Mouse (Mus musculus): ENCODE data around the gene Chmp4b.

The Chmp4b gene

GRCm38 (mm10) chr2:154682712-154683111 is 31.2 kb downstream of the Chmp4b start:
- no peak for DNase-seq (ENCODE audit: low read depth)

DNA sequence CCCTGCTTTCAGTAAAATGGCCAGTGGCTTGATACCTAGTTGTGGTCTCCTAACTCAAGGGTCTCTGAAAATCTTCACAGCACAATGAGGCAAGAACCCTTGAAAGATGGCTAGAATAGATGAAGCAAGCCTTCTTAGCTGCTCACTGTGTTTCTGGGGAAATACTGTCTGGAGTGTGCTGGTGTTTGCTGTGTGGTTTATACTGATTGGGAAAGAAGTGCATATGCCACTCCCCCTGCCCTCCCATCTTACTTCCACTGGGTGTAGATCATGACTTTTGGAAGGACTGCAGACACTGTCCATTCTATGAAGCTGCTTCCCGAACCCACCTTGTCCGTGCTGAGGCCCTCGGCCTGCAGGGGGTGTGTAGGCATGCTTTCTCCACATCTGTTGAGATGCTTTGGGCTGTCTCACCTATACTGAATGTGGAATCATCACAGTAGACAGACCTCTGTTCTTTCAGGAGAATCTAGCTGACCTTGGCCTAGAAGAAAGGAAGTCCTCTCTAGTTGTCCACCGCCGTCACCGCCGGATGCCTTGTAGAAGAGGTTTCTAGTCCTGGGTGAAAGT is 33.5 kb downstream of the Chmp4b start:
- no peak for DNase-seq (ENCODE audit: low read depth)

DNA sequence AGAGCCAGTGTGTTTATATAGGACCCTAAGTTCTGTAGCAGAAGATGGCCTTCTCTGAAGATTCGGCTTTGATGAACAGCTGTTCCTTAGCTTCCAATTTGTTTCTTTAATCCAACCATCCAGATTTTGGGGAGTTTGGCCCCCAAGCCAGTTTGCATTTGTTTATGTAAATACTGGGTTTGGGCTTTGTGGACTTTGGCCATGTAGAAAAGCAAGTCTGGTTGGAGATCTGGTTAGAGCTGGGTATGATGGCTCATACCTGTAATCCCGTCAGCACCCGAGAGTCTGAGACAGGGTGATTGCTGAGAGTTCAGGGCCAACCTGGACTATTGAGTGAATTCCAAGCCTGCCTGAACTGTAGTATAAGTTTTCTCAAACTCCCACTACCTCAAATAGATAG is 34.3 kb downstream of the Chmp4b start:
- no peak for DNase-seq (ENCODE audit: low read depth)

GRCm38 (mm10) chr2:154686819-154687218 is 35.3 kb downstream of the Chmp4b start:
- DNase-seq (ENCODE audit: low read depth) = no peak

GRCm38 (mm10) chr2:154689391-154689790 is 37.9 kb downstream of the Chmp4b start:
- DNase-seq (ENCODE audit: low read depth) = no peak

- DNase-seq (ENCODE audit: low read depth) = no peak
These were observed 39.5 kb downstream of the Chmp4b start for GRCm38 (mm10) chr2:154690959-154691358.

GRCm38 (mm10) chr2:154693186-154693940 is 41.9 kb downstream of the Chmp4b start:
- no peak for DNase-seq (ENCODE audit: low read depth)

GRCm38 (mm10) chr2:154693941-154694256 is 42.4 kb downstream of the Chmp4b start:
- DNase-seq (ENCODE audit: low read depth) = no peak

DNA sequence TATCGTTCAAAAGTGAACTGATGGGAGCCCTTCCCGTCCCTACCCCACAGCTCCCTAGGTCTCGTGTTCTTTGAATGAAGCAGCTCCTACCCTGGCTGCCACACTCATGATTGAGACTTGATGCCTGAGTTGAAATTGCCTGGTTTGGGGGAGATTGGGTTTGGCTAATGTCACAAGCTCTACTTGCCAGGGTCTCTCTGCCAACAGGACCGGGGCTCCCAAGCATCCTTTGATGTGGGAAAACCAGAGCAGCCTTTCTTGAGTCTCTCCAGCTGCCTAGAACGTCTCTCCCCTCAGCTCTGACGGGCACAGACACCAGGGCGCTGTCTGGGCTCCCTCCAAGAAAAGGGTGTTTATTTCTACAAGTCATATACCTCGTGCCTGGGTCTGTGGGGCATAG is 44.2 kb downstream of the Chmp4b start:
- no peak for DNase-seq (ENCODE audit: low read depth)

DNA sequence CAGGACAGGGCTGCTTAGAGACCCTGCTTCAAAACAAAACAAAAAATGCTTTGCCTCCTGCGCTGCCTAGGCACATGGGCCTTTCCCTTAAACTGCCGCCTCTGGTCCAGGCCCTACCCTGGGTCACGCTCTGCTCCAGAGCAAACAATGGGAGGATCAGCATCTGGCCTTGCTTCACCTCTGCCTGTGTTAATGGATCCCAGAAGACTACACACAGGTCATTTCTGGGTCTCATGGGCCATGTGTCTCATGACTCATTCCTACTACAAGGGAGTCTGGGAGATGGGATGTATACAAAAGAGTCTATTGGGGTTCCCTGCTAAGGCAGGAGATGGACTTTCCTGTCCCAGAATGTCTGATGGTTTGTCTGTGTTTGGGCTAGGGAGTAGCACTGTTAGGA is 45.2 kb downstream of the Chmp4b start:
- no peak for DNase-seq (ENCODE audit: low read depth)

DNA sequence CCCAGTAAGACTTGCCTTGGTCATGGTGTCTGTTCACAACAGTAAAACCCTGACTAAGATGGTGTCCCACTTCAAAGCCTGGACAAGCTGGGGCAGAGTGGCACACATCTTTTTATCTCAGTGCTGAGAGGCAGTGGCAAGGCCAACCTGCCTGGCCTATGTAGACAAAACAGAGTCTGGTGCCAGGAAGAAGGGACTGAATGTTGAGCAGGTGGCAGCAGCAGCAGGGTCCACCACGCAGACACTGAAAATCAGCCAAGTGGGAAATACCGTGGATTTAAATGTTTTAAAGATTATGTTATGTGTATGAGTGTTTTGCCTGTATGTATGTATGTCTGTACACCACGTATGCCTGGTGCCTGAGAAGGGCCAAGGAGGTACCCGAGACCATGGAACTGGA is 47.9 kb downstream of the Chmp4b start:
- DNase-seq (ENCODE audit: low read depth) = no peak

- no peak for DNase-seq (ENCODE audit: low read depth)
These were observed 48.7 kb downstream of the Chmp4b start for GRCm38 (mm10) chr2:154700177-154700576.

DNA sequence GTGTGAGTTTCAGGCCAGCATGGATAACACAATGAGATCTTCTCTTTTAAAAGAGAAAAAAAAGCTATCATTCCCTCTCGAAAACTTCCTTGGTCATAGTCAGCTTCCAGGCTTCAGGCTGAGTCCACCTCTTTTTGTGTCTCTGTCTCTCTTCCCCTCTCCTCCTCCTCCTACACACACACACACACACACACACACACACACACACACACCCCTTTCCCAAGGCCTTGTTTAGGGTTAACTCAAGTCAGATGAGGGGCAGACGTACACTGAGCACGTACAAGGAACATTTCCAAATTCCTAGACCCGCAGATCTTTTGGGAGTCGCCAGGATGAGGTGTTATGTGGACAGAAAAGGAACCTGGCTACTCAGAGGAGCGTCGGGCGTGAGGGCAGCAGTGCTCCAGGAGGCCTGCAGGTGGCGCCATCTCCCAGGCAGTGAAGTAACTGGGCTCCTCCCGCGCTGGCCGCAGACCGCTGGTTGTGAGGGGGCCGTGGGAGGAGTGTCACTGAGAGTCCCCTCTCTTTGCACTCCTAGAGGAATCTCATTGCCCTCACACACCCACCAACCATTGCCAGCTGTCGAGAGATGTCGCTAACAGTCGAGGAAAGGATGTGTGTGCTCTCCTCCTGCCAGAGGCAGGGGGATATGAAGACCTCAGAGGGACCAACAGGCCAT is 51.3 kb downstream of the Chmp4b start:
- peak; percentile 73 for DNase-seq (ENCODE audit: low read depth)

DNA sequence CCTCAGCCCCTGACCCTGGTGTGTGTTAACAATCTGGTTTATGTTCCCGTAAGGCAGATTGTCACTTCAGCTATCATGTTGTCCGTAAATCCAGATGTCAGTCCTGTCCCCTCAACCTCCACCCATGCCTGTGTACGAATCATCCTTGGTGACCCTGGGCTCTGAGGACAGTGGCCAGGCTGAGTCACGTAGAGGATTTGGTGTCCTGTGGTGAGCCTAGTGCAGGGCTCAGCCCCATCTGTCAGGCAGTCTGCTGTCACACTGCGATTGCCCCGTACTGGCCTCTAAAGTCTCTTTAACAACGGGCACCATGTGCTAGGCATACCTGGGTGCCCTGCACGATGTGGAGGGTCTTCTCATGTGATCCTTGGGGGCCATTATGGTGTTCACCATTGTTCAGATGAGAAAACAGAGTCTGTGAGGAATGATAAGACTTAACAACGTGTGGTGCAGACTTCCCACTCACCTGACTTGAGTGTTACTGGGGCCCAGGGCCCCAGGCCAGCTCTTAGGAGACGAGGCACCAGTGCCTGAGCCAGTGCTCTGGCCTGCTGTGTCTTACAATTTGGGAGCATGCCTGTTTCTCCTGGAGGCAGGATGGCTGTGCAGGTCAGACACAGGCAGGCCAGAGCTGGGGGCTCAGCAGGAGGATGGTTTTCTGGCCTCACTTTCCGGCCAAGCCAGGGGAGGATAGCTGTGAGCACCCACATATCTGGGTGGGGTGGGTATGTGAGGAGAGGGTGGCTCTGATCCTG is 55.2 kb downstream of the Chmp4b start:
- DNase-seq (ENCODE audit: low read depth) = no peak

DNA sequence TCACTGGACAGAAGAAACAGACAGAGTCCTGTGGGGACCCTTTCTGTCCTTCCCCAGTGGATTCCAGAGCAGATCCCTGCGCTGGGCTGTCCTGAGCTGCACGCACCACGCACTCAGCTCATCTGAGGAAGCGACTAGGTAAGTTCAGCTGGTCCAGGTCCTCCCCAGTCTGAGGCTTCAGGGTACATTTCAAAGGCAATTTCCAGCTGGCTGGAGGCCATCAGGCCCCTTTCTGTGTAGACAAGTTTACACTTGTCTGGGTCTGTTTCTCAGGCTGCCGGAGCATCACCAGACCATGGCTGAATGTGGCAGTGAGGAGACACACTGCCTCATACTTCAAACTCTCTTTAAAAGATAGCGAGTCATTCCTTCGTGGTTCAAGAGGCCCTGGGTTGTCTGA is 55.8 kb downstream of the Chmp4b start:
- DNase-seq (ENCODE audit: low read depth) = no peak

- no peak for DNase-seq (ENCODE audit: low read depth)
These were observed 56.4 kb downstream of the Chmp4b start for GRCm38 (mm10) chr2:154707830-154708385.

DNA sequence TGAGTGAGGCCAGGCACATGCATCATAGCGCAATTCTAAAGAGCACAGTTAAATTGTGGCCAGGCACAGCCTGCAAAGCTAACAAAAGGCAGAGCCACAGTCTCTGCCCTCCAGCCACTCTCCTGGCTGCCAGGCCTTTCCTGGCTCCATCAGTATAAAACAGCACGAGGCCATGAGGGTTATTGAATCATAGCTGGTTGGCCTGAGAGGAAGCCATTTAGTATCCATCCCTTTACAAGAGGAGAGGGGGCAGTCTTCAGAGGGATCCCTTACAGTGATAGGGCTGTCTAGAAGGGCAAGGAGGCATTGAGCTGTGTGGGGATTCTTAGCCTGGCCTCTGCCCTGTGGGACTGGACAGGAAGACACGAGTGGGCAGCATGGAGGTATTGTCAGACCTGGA is 60.2 kb downstream of the Chmp4b start:
- DNase-seq (ENCODE audit: low read depth) = no peak

DNA sequence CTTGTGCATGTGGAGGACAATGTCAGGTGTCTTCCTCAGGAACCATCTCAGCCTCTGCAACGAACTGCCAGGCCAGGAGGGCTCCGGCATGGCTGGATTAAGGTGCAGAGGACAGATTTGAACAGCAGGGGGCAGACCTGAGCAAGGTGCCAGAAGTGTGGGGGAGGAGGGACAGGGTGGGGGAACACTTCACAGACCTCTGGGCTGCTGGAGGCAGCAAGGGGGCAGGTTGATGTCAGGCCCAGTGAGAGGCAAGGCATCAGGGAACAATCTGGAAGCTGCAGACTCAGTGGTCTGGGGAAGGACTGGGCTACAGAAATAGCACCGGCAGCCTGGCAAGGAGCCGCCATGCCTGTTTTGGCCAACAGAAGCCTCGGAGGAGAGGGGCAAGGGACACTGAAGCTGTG is 60.8 kb downstream of the Chmp4b start:
- DNase-seq (ENCODE audit: low read depth) = peak; percentile 76

DNA sequence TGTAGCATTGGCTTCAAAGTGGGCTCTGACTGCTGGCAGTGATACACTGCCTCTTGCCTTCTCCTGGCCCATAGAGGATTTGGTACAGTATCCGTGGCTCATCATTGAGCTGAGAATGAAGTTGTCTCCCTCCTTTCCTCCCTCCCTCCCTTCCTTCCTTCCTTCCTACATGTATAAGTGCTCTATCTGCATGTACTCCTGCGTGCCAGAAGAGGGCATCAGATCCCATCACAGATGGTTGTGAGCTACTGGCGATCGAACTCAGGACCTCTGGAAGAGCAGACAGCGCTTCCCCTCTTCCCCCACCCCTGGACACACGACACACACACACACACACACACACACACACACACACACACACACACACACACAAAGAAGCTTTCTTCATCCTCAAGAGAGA is 61.6 kb downstream of the Chmp4b start:
- peak; percentile 49 for DNase-seq (ENCODE audit: low read depth)

GRCm38 (mm10) chr2:154713964-154714363 is 62.5 kb downstream of the Chmp4b start:
- DNase-seq (ENCODE audit: low read depth) = no peak

DNA sequence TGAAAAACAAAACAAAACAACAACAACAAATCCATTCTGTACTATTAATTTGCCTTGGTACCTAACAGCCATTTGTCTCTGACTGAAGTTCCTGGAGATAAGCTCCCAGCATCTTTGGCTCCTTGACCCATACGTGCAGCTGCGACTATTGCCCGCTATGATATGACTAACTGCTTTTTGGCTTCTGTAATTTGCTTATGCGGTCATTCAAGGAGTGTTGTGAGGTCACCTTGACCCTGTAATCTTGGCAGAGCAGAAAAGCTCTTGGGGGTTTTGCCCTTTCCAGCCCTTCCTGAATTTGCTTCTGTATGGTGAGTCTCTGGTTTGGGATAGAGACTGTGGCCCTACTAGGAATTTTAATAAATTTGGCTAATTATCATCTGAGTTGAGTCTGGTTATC is 65.1 kb downstream of the Chmp4b start:
- no peak for DNase-seq (ENCODE audit: low read depth)

GRCm38 (mm10) chr2:154717081-154717480 is 65.6 kb downstream of the Chmp4b start:
- DNase-seq (ENCODE audit: low read depth) = no peak
